Mouse (Mus musculus): ENCODE results near the gene Scarb1.

DNA sequence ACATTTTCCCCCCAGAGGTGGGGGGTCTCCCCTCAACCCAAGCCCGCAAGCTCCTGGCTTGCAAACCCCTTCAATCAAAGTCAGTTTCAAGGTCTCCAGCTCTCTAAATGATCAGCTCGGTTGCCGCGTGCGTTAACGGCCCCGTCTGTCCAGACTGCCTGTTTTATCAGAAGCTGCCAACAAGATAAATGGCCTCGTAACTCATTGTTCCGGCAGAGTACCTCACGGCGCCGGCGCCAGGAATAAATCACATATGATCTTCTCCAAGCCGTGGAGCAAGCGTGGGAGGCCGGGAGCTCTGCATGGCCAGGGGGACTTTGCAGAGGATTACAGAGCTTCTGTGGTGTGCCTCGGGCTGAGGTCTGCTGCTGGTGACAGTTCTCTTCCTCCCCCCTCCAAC is 76.2 kb downstream of the Scarb1 start:
- TF ChIP-seq CTCF (IDR thresholded peaks at IDR 0.05) (no peak), EP300 (IDR thresholded peaks at IDR 0.05) (no peak)

All from lung, postnatal 0 days (tissue).